Mouse (Mus musculus) ovary, postnatal 36 days (tissue): ENCODE measurements around the gene Mapk1ip1.

Source experiments
- DNase-seq: peaks from one replicate; pipeline ENCODE4 v3.0.0; 2022; ENCODE audit warnings: low spot score, mixed read lengths

Gene Mapk1ip1

DNA sequence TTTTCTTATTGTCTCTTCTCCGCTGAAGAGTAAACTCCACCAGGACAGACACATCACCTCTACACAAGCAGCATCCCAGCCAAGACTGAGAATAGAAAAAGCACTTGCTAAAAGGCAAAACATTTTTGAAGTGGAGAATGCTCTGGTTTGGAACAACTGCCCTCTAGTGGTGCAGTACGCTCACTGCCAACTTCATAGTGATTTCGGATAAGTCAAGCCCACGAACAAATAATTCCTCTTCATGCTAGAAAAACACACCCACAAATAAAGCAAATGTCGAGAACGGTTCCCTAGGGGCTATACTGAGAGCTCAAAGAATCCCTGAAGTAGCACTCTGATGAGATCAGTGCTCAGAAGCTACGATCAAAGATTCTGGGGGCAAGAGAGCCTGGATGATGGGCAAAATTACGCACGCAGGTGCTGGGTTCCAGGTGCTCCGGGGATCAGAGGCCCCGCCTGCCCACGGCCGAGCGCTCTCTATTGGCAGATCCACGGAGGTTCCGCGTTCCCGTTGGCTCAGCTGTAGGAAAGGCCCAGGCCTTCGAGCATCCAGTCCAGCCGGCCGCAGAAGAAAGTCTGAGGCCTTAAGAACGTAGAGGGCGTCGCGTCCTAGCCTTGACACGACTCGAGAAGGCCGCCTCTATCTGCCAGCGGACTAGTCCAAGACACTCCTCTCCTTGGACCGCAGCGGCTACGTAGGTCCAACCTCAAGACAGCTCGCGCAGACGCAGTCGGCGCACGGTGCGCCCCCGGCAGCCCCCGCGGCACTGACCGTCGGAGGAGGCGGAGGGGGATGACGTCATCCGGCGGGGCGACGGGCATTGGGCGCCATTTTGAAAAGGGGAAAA is at the start of gene Mapk1ip1, which contains the start of gene Ppp2r2d:
Gene Mapk1ip1 (minus strand): TSS at position 730 of the 848 bp plus-strand sequence.
Gene Ppp2r2d (plus strand): TSS at position 536 of the 848 bp plus-strand sequence.
- peak; percentile 97 for DNase-seq

- no peak for DNase-seq
Measured at GRCm38 (mm10) chr7:138885365-138886289, 39.6 kb upstream of the Mapk1ip1 start.

GRCm38 (mm10) chr7:138883724-138884123 is 37.7 kb upstream of the Mapk1ip1 start:
- DNase-seq: no peak

DNA sequence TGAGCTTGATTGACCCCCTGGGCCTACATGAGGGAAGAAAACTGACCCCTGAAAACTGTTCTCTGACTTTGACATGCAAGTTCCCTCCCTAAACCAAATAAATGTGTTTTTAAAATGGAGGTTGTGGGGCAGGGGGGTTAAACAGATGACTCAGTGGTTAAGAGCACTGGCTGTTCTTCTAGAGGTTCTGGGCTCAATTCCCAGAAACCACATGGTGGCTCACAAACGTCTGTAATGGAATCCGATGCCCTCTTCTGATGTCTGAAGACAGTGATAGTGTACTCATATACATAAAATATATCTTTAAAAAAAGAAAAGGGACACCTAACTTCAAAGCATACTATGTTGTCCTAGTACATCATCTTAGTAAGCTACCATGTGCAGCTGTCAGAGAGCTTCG is 29.0 kb upstream of the Mapk1ip1 start:
- no peak for DNase-seq

DNA sequence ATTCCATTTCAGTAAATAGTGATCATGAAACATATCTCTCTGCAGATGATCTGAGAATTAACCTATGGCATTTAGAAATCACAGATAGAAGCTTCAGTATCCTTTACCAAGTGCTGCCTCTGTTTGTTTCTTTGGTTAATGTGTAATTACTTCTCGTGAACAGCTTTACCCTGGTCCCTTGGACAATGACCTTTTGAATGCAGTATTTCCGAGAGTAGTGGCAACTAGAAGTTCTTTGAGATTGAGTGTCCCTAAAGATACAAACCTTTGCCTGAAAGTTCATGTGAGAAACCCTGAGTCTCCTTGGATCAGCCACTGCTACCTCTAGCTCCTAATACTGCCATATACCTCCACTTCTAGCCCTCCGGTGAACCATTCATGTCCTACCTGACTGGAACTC is 26.9 kb upstream of the Mapk1ip1 start:
- DNase-seq: no peak

DNA sequence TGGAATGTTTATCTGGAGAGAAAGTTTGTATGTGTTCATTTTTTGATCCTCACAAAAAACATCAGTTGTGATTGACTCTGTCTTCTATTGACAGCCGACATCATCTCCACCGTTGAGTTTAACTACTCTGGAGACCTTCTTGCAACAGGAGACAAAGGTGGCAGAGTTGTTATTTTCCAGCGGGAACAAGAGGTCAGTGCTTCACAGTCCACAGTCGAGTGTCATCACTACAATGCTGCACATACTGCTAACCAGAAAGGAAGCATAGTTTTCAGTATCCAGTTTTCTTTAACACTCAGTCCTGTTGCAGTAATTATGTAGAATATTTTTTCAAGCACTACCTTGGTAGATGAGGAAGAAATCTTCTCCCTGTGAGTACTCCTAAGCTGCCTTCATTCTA is 22.2 kb upstream of the Mapk1ip1 start:
- DNase-seq: no peak

GRCm38 (mm10) chr7:138867286-138867685 is 21.2 kb upstream of the Mapk1ip1 start:
- no peak for DNase-seq

- no peak for DNase-seq
Measured at GRCm38 (mm10) chr7:138864776-138865175, 18.7 kb upstream of the Mapk1ip1 start.

GRCm38 (mm10) chr7:138863950-138864572 is 18.0 kb upstream of the Mapk1ip1 start:
- DNase-seq: no peak

GRCm38 (mm10) chr7:138856670-138857069 is 10.6 kb upstream of the Mapk1ip1 start:
- DNase-seq: no peak

DNA sequence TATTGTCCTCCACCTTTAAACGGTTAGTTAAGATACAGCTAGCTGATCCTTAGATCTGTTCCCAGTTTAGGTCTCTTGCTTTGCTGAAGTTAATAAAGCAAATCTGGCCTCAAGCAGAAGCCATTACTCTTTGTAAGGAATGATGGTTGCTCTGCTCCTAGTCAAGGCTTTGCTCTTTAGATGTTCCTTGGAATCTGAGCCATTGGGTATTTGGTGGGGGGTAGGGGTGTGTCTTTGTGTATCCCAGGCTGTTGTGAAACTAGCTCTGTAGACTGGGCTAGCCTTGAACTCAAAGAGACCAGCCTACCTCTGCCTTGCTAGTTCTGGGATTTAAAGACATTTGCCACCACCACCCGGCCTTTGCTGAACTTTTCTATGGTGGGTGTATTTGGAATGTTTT is 8.1 kb upstream of the Mapk1ip1 start:
- no peak for DNase-seq

- DNase-seq: no peak
Measured at GRCm38 (mm10) chr7:138853417-138854031, 7.5 kb upstream of the Mapk1ip1 start.

- DNase-seq: no peak
Measured at GRCm38 (mm10) chr7:138850083-138850482, 4.0 kb upstream of the Mapk1ip1 start.

DNA sequence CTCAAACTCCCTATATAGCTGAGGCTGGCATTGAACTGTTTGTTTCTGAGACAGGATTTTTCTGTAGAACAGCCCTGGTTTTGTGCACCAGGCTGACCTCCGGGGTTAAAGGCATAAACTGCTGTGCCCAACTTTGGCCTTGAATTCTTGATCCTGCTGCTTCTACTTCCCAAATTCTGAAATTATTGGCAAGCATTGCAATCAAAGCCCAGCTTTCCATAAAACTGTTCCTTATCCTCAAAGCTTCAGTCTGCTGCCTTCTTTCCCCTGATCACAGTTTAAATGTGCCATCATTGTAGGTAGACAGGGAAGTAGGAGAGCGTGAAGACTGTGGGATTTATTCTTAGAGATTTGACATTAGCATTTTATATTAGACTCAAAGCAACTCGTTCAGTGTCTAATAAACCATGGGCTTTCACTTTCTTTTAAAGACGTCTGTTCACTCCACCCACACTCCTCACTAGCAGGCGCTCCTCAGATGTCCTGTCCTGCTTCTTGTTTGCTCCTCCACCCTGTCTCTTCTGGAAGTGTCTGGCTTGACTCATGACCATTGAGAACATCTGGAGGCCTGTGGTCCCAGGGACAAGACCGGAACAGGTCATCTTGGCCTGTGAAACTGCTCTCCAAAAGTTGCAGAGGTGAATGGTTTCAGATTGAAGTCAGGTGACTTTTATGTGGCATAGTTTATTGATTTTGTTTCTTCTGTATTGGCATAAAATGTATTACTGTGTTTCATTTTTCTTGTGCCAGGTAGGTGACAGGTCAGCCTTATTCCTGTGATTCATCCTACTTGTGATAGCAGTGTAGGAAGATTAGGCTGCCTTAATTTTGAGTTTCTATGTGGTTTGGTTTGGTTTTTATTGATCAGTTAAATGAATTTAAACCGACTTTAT is 2.2 kb upstream of the Mapk1ip1 start:
- no peak for DNase-seq

DNA sequence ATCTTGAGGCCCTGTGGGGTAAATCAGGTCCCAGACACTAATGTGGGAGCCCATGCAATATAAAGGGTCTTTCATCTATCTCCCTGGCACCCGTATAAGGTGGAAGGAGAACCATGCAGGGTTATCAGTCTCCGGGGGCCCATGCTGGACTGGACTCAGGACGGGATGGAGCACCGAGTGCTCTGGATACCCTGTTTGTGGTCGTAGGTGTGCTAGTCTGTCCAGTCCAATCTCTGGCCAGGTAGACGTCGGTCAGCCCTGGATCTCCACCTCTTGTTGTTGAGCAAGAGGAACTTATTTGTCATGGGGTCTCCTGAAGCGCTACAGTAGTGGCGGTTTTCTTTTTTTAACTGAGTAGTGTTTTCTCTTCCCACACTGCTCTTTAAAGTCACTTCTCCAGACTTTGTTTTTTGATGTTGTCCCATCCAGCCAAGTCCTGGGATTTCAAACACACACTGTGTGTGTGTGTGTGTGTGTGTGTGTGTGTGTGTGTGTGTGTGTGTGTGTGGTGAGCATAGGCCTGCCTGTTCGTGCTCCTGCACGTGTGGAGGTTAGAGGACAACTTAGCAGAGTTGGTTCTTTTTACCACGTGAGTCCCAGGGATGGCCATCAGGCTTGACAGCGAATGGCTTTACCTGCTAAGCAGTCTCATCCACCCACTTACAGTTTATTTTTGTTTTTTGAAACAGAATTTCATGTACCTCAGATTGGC is 1.4 kb upstream of the Mapk1ip1 start:
- no peak for DNase-seq

- no peak for DNase-seq
Measured at GRCm38 (mm10) chr7:138846502-138846991, 474 bp upstream of the Mapk1ip1 start.

- no peak for DNase-seq
Measured at GRCm38 (mm10) chr7:138845111-138845510, 962 bp downstream of the Mapk1ip1 start.

DNA sequence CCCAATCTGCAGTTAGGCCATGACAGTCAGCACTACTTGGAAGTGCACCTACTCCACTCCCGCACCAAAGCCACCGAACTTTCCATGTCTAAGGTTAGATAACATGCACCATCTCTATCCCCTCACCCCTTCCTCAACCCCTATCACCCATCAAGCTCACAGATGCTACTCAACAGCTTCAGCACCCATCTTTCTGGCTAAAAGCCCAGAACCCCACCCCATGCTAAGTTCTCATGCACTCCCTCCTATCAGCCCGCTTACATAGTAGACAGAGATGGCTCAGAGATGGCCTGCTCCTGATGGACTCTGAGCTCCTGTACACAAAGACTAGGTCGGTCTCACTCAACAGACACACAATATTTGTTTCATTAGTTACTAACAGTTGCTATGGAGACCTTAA is 2.7 kb downstream of the Mapk1ip1 start:
- no peak for DNase-seq

DNA sequence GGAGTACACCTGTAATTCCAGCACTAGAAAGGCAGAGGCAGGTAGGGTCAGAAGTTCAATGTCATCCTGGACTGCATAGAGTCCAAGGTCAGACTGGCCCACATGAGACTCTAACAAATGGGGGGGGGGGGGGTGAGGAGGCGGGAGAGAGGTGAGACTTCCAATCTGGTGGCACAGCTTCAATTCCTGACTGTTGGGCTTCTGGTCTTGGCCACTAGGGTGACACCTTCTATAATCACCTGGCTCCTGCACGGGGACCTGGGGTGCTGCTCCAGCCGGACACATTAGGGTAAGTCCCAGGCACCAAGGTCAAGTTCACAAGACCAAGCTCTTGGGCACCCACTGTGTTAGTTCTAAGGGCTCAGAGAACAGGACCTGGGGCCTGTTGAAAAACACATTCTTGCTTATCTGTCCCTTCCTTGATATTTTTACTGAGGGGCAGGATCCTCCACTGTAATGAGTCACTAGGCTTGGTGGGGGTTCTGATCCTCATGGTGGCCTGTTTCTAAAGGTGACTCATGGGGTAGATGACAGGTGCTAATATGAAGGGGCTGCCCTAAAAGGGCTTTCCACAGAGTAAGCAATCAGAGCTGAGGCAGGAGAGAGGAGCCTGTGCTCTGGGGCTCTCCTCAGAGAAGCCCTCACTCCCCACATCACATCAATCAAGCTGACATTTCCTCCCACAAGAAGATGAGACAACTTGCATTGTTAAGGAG is 4.5 kb downstream of the Mapk1ip1 start:
- DNase-seq: no peak
